9 mouse cellular contexts compared by ENCODE assay signal in genomic region chr16:57550088-57550487, GRCm38 (mm10). TPM values are rescaled to one million over a fixed set of nuclear protein-coding genes. Genes with fewer than 3 reads are reported as not detected.
A peak's percentile ranks its signal among the peaks of the same experiment; 100 is the strongest.
DNase-seq lines count a peak whose midpoint lies in the region; ATAC-seq and TF ChIP-seq lines count a peak whose summit lies in the region.
"Had no signal": no experiment of that assay in that cellular context is flagged by ENCODE, and none has a peak within 500 bp of the region (broad histone marks: within the 10 kb centered on the region; RNA-seq: fewer than 3 reads in every experiment).

No protein-coding gene starts in this region.

- H3K4me1 ChIP-seq in heart, adult 2 months (ENCODE audit: control insufficient read depth, insufficient read depth, low read length), result peaks cover 19% of the 10 kb centered on the region
- peaks cover 23% of the 10 kb centered on the region for H3K4me1 ChIP-seq in spleen, adult 2 months (ENCODE audit: control insufficient read depth, insufficient read depth, insufficient read length)
- no peaks in the 10 kb centered on the region for H3K4me1 ChIP-seq in liver, embryonic 11.5 days (replicated peaks; ENCODE audit: control insufficient read depth, insufficient read depth, low read length)
- peaks cover 2% of the 10 kb centered on the region; the same call in 1 of the 2 replicates for H3K4me1 ChIP-seq in stomach, postnatal 0 days (replicated peaks; ENCODE audit: control insufficient read depth, insufficient read depth)

- peak overlapping the region; percentile 65 for H3K4me3 ChIP-seq in heart, adult 2 months
- peak overlapping the region; percentile 13; the same call in 1 of the 2 replicates for H3K4me3 ChIP-seq in spleen, adult 2 months (ENCODE audit: extremely low read depth, insufficient read depth, insufficient read length)
- H3K4me3 ChIP-seq in liver, embryonic 11.5 days (ENCODE audit: low read depth, low read length), result peak overlapping the region; percentile 10; the same call in 1 of the 2 replicates
- peak overlapping the region; percentile 86 for H3K4me3 ChIP-seq in stomach, postnatal 0 days (ENCODE audit: low read depth, low read length)

- WGBS in heart, adult 2 months, result 25% methylated on average over 3 of the region's 3 CpGs
- 10% methylated on average over 3 of the region's 3 CpGs for WGBS in spleen, adult 2 months
- 35% methylated on average over 3 of the region's 3 CpGs for WGBS in liver, embryonic 11.5 days
- 14% methylated on average over 3 of the region's 3 CpGs for WGBS in stomach, postnatal 0 days

- H3K27me3 ChIP-seq in heart, adult 2 months (ENCODE audit: control insufficient read depth, insufficient read depth, low read length), result no peaks in the 10 kb centered on the region
- H3K27me3 ChIP-seq in spleen, adult 2 months (ENCODE audit: control insufficient read depth, insufficient read depth, low read length), result no peaks in the 10 kb centered on the region
- no peaks in the 10 kb centered on the region for H3K27me3 ChIP-seq in liver, embryonic 11.5 days (replicated peaks; ENCODE audit: control insufficient read depth, insufficient read depth, low read length)
- H3K27me3 ChIP-seq in stomach, postnatal 0 days (ENCODE audit: control insufficient read depth, insufficient read depth, low read length), result no peaks in the 10 kb centered on the region

- H3K4me2 ChIP-seq in liver, embryonic 11.5 days, result peak overlapping the region; percentile 80
- H3K4me2 ChIP-seq in stomach, postnatal 0 days (replicated peaks; ENCODE audit: low read depth), result peak overlapping the region; percentile 79

- H3K36me3 ChIP-seq in heart, adult 2 months (ENCODE audit: control insufficient read depth, insufficient read depth, low read length), result peaks cover 36% of the 10 kb centered on the region
- peaks cover 11% of the 10 kb centered on the region for H3K36me3 ChIP-seq in spleen, adult 2 months (ENCODE audit: control insufficient read depth, insufficient read depth, low read length)
- no peaks in the 10 kb centered on the region for H3K36me3 ChIP-seq in liver, embryonic 11.5 days (ENCODE audit: control insufficient read depth, insufficient read depth, low read length)
- H3K36me3 ChIP-seq in stomach, postnatal 0 days (ENCODE audit: control insufficient read depth, insufficient read depth, low read length), result no peaks in the 10 kb centered on the region

- TF ChIP-seq POLR2A in heart, adult 2 months (IDR thresholded peaks at IDR 0.05; ENCODE audit: insufficient read depth, low read depth, low read length), result no peak
- no peak for TF ChIP-seq POLR2A in spleen, adult 2 months (IDR thresholded peaks at IDR 0.05; ENCODE audit: low read depth, low read length)

- no peak for TF ChIP-seq EP300 in heart, adult 2 months (IDR thresholded peaks at IDR 0.05; ENCODE audit: insufficient read depth, low read depth, low read length)
- no peak for TF ChIP-seq EP300 in stomach, postnatal 0 days (optimal IDR thresholded peaks at IDR 0.05)

- no peaks in the 10 kb centered on the region for H3K79me2 ChIP-seq in heart, adult 2 months (replicated peaks; ENCODE audit: control insufficient read depth, insufficient read depth, low read length)

- ATAC-seq in liver, embryonic 11.5 days (replicated peaks; ENCODE audit: low FRiP score), result no peak
- no peak for ATAC-seq in stomach, postnatal 0 days (ENCODE audit: low FRiP score, low TSS enrichment)

- peak overlapping the region; percentile 95 for H3K27ac ChIP-seq in heart, adult 2 months
- H3K27ac ChIP-seq in spleen, adult 2 months (ENCODE audit: insufficient read depth, low read length), result no peak overlapping the region
- no peak overlapping the region for H3K27ac ChIP-seq in liver, embryonic 11.5 days (ENCODE audit: low read depth, low read length)
- H3K27ac ChIP-seq in stomach, postnatal 0 days (replicated peaks), result peak overlapping the region; percentile 97

- no peak for TF ChIP-seq CTCF in heart, adult 2 months (IDR thresholded peaks at IDR 0.05)
- TF ChIP-seq CTCF in spleen, adult 2 months (IDR thresholded peaks at IDR 0.05; ENCODE audit: extremely low read depth, insufficient read depth, insufficient read length, insufficient replicate concordance), result no peak
- TF ChIP-seq CTCF in stomach, postnatal 0 days (IDR thresholded peaks at IDR 0.05; ENCODE audit: low read depth), result no peak

- intact Hi-C loops in heart, adult 2 months (cut with DNase I), result no loop called here

- no peak for DNase-seq in heart, adult 2 months
- no peak for DNase-seq in heart, postnatal 4 days
- DNase-seq in spleen, adult 2 months (ENCODE audit: low read depth in 1 of 2, low spot score in 2 of 2), result peak; percentile 23 to 57
- no peak for DNase-seq in spleen, postnatal 14 days (ENCODE audit: low spot score in 2 of 2)
- no peak for DNase-seq in liver, embryonic 11.5 days (ENCODE audit: low spot score)
- DNase-seq in stomach, postnatal 0 days (ENCODE audit: low spot score), result no peak
- no peak for DNase-seq in layer of hippocampus, adult 11-12 months (ENCODE audit: low spot score)
- DNase-seq in left cerebral cortex, adult 11 months (ENCODE audit: low spot score), result no peak
- DNase-seq: adrenal gland, postnatal 36 days had no signal

- no peaks in the 10 kb centered on the region for H3K9me3 ChIP-seq in liver, embryonic 11.5 days (ENCODE audit: control insufficient read depth, low read length)
- no peaks in the 10 kb centered on the region for H3K9me3 ChIP-seq in stomach, postnatal 0 days (ENCODE audit: control insufficient read depth, low read length)

- no peak overlapping the region; the same call in 1 of the 2 replicates for H3K9ac ChIP-seq in heart, adult 2 months (ENCODE audit: low read depth, low read length)
- no peak overlapping the region for H3K9ac ChIP-seq in liver, embryonic 11.5 days (ENCODE audit: low read depth, low read length)
- H3K9ac ChIP-seq in stomach, postnatal 0 days (ENCODE audit: low read length), result peak overlapping the region; percentile 99

RNA-seq across cellular contexts. Expression of gene Cmss1, which starts 56.6 kb away (rescaled TPM):
- 10 to 100 TPM; 66.9 to 74.3 TPM for total RNA-seq in heart, adult 2 months (2021)
- 17.6 and 30.2 TPM in 2 replicates for polyA plus RNA-seq in heart, adult 2 months (2012; rRNA removed)
- 10 to 100 TPM; 33.9 to 39.6 TPM for total RNA-seq in heart, postnatal 4 days (2021)
- polyA plus RNA-seq in spleen, adult 2 months (2012; rRNA removed), result 3.0 and 3.4 TPM in 2 replicates
- polyA plus RNA-seq in liver, embryonic 11.5 days (2014; fragmentation: Nextera tagmentation; extraction: Ambion mirVana), result 70.5 and 71.3 TPM in 2 replicates
- polyA plus RNA-seq in stomach, postnatal 0 days (2015; fragmentation: Nextera tagmentation; extraction: Ambion mirVana), result 24.5 and 26.5 TPM in 2 replicates

Comparison
In these comparisons a context has a peak if more than half of its experiments do, and no peak if none do; other contexts are left out.
1. DNase-seq: peak in spleen, adult 2 months (2 of 2); none in heart, adult 2 months (0 of 2), heart, postnatal 4 days (single experiment), spleen, postnatal 14 days (0 of 2), liver, embryonic 11.5 days (single experiment), stomach, postnatal 0 days (single experiment), layer of hippocampus, adult 11-12 months (single experiment) and left cerebral cortex, adult 11 months (single experiment).
2. H3K27ac ChIP-seq: peak in heart, adult 2 months (single experiment) and stomach, postnatal 0 days (single experiment); none in spleen, adult 2 months (single experiment) and liver, embryonic 11.5 days (single experiment).
3. H3K4me3 ChIP-seq: peak in every context shown above with its lines; median percentile 86 in stomach, postnatal 0 days; 65 in heart, adult 2 months; 13 in spleen, adult 2 months; 10 in liver, embryonic 11.5 days.